Mouse (Mus musculus) olfactory bulb, adult 2 months (tissue): Measurements from ENCODE around the gene Mxra7.

Source experiments
- CTCF ChIP-seq: fragments of 200-500 bp; IDR thresholded peaks from 2 replicates; pipeline ENCODE4 v1.5.1; 2012; ENCODE audit warnings: low read depth, mild to moderate bottlenecking, low read length, moderate library complexity; ENCODE audit not compliant: insufficient read depth
- POLR2A ChIP-seq: fragments of 200-500 bp; IDR thresholded peaks from 2 replicates; pipeline ENCODE4 v1.6.1; 2012; ENCODE audit warnings: mild to moderate bottlenecking, low read depth, low read length, moderate library complexity; ENCODE audit not compliant: insufficient read depth

- TF ChIP-seq CTCF (no peak), POLR2A (no peak)
Measured at GRCm38 (mm10) chr11:116817567-116817966, 10.3 kb downstream of the Mxra7 start.
